Mouse (Mus musculus): Measurements from ENCODE around the gene Ajap1. TPM values are rescaled to one million over a fixed set of nuclear protein-coding genes. Genes with fewer than 3 reads are reported as not detected.
A peak's percentile ranks its signal among the peaks of the same experiment; 100 is the strongest.

Ajap1 gene
- polyA plus RNA-seq, 1 experiment from 2014 or later: 6.3 TPM

GRCm38 (mm10) chr4:153357539-153358242 lies 124.9 kb downstream of the Ajap1 start:
- no peak overlapping the region for H3K4me2 ChIP-seq (ENCODE audit: low read length)
- no peak for ATAC-seq (replicated peaks; ENCODE audit: low FRiP score, low read depth)
- no peaks in the 10 kb centered on the region for H3K27me3 ChIP-seq (ENCODE audit: insufficient read depth, low read length)
- H3K9ac ChIP-seq (ENCODE audit: low read depth, low read length): no peak overlapping the region
- no peaks in the 10 kb centered on the region for H3K9me3 ChIP-seq (replicated peaks; ENCODE audit: low read length)
- WGBS: 31% methylated on average over 9 of the region's 9 CpGs
- H3K4me1 ChIP-seq (replicated peaks; ENCODE audit: insufficient read depth, low read length): no peaks in the 10 kb centered on the region
- no peak overlapping the region for H3K4me3 ChIP-seq (replicated peaks; ENCODE audit: low read depth, low read length)
- no peaks in the 10 kb centered on the region for H3K36me3 ChIP-seq (ENCODE audit: insufficient read depth, low read length)
- no peak for TF ChIP-seq CTCF (IDR thresholded peaks at IDR 0.05; ENCODE audit: low read depth)
- no peak overlapping the region for H3K27ac ChIP-seq
- DNase-seq (ENCODE audit: low spot score): peak; percentile 81

GRCm38 (mm10) chr4:153356236-153356635 lies 126.4 kb downstream of the Ajap1 start:
- TF ChIP-seq CTCF (IDR thresholded peaks at IDR 0.05; ENCODE audit: low read depth): no peak
- Histone ChIP-seq H3K4me2 (ENCODE audit: low read length) (no peak overlapping the region), H3K27ac (no peak overlapping the region), H3K9me3 (replicated peaks; ENCODE audit: low read length) (no peaks in the 10 kb centered on the region), H3K36me3 (ENCODE audit: insufficient read depth, low read length) (no peaks in the 10 kb centered on the region), H3K4me1 (replicated peaks; ENCODE audit: insufficient read depth, low read length) (no peaks in the 10 kb centered on the region), H3K27me3 (ENCODE audit: insufficient read depth, low read length) (no peaks in the 10 kb centered on the region), H3K4me3 (replicated peaks; ENCODE audit: low read depth, low read length) (no peak overlapping the region), H3K9ac (ENCODE audit: low read depth, low read length) (no peak overlapping the region)
- whole genome bisulfite sequencing: 80% methylated on average over 4 of the region's 4 CpGs
- no peak for ATAC-seq (replicated peaks; ENCODE audit: low FRiP score, low read depth)
- no peak for DNase-seq (ENCODE audit: low spot score)

- Histone ChIP-seq H3K4me1 (replicated peaks; ENCODE audit: insufficient read depth, low read length) (no peaks in the 10 kb centered on the region), H3K9me3 (replicated peaks; ENCODE audit: low read length) (no peaks in the 10 kb centered on the region), H3K27ac (no peak overlapping the region), H3K36me3 (ENCODE audit: insufficient read depth, low read length) (no peaks in the 10 kb centered on the region), H3K9ac (ENCODE audit: low read depth, low read length) (no peak overlapping the region), H3K4me2 (ENCODE audit: low read length) (no peak overlapping the region), H3K27me3 (ENCODE audit: insufficient read depth, low read length) (no peaks in the 10 kb centered on the region), H3K4me3 (replicated peaks; ENCODE audit: low read depth, low read length) (no peak overlapping the region)
- DNase-seq (ENCODE audit: low spot score) (no peak), ATAC-seq (replicated peaks; ENCODE audit: low FRiP score, low read depth) (no peak)
- 88% methylated on average over 3 of the region's 3 CpGs for WGBS
- no peak for TF ChIP-seq CTCF (IDR thresholded peaks at IDR 0.05; ENCODE audit: low read depth)
Observed at GRCm38 (mm10) chr4:153344999-153345398, 137.6 kb downstream of the Ajap1 start.

- Histone ChIP-seq H3K27ac (no peak overlapping the region), H3K4me2 (ENCODE audit: low read length) (no peak overlapping the region), H3K4me3 (replicated peaks; ENCODE audit: low read depth, low read length) (no peak overlapping the region), H3K9ac (ENCODE audit: low read depth, low read length) (no peak overlapping the region), H3K36me3 (ENCODE audit: insufficient read depth, low read length) (no peaks in the 10 kb centered on the region), H3K27me3 (ENCODE audit: insufficient read depth, low read length) (no peaks in the 10 kb centered on the region), H3K4me1 (replicated peaks; ENCODE audit: insufficient read depth, low read length) (no peaks in the 10 kb centered on the region), H3K9me3 (replicated peaks; ENCODE audit: low read length) (no peaks in the 10 kb centered on the region)
- ATAC-seq (replicated peaks; ENCODE audit: low FRiP score, low read depth) (no peak), DNase-seq (ENCODE audit: low spot score) (no peak)
- no peak for TF ChIP-seq CTCF (IDR thresholded peaks at IDR 0.05; ENCODE audit: low read depth)
Observed at GRCm38 (mm10) chr4:153340887-153341286, 141.7 kb downstream of the Ajap1 start.

GRCm38 (mm10) chr4:153335301-153335799 lies 147.3 kb downstream of the Ajap1 start:
- Histone ChIP-seq H3K4me2 (ENCODE audit: low read length) (no peak overlapping the region), H3K27ac (no peak overlapping the region), H3K4me1 (replicated peaks; ENCODE audit: insufficient read depth, low read length) (no peaks in the 10 kb centered on the region), H3K9me3 (replicated peaks; ENCODE audit: low read length) (no peaks in the 10 kb centered on the region), H3K9ac (ENCODE audit: low read depth, low read length) (no peak overlapping the region), H3K4me3 (replicated peaks; ENCODE audit: low read depth, low read length) (no peak overlapping the region), H3K27me3 (ENCODE audit: insufficient read depth, low read length) (no peaks in the 10 kb centered on the region), H3K36me3 (ENCODE audit: insufficient read depth, low read length) (no peaks in the 10 kb centered on the region)
- DNase-seq (ENCODE audit: low spot score): no peak
- no peak for ATAC-seq (replicated peaks; ENCODE audit: low FRiP score, low read depth)
- no peak for TF ChIP-seq CTCF (IDR thresholded peaks at IDR 0.05; ENCODE audit: low read depth)
- WGBS: 70% methylated on average over 15 of the region's 15 CpGs

GRCm38 (mm10) chr4:153327809-153328208 lies 154.8 kb downstream of the Ajap1 start:
- WGBS: 50% methylated on average over 10 of the region's 10 CpGs
- Histone ChIP-seq H3K27ac (no peak overlapping the region), H3K9ac (ENCODE audit: low read depth, low read length) (no peak overlapping the region), H3K4me1 (replicated peaks; ENCODE audit: insufficient read depth, low read length) (no peaks in the 10 kb centered on the region), H3K4me3 (replicated peaks; ENCODE audit: low read depth, low read length) (no peak overlapping the region), H3K4me2 (ENCODE audit: low read length) (no peak overlapping the region), H3K9me3 (replicated peaks; ENCODE audit: low read length) (no peaks in the 10 kb centered on the region), H3K27me3 (ENCODE audit: insufficient read depth, low read length) (no peaks in the 10 kb centered on the region), H3K36me3 (ENCODE audit: insufficient read depth, low read length) (no peaks in the 10 kb centered on the region)
- no peak for ATAC-seq (replicated peaks; ENCODE audit: low FRiP score, low read depth)
- TF ChIP-seq CTCF (IDR thresholded peaks at IDR 0.05; ENCODE audit: low read depth): no peak
- no peak for DNase-seq (ENCODE audit: low spot score)
